Mouse (Mus musculus): ENCODE results near the gene Pald1. TPM values are rescaled to one million over a fixed set of nuclear protein-coding genes. Genes with fewer than 3 reads are reported as not detected.

Gene Pald1
- under 1 TPM in 1 of 2 experiments, not detected in 1; 0.23 TPM for polyA plus RNA-seq (2017; shearing (Covaris generic))

GRCm38 (mm10) chr10:61383021-61383714, at the start of gene Pald1:
Gene Pald1, minus strand, starts transcription at chr10:61383530.

GRCm38 (mm10) chr10:61417672-61418071, 34.3 kb upstream of the Pald1 start, which contains the start of gene Nodal:
Gene Nodal, plus strand, starts transcription at chr10:61417972.

GRCm38 (mm10) chr10:61297477-61297876, 85.9 kb downstream of the Pald1 start, which contains the start of gene Prf1:
Gene Prf1, plus strand, starts transcription at chr10:61297833.

GRCm38 (mm10) chr10:61273081-61273843, 110.1 kb downstream of the Pald1 start, which contains the start of gene Adamts14:
Gene Adamts14, minus strand, starts transcription at chr10:61273438.

Other genes with a start within 250 kb of the Pald1 start
- 10 to 100 TPM; 76.3 to 79.3 TPM for gene Sgpl1, start 235.8 kb downstream of the Pald1 start, polyA plus RNA-seq (2017; shearing (Covaris generic))
- under 1 TPM in 1 of 2 experiments, not detected in 1; 0.42 TPM for gene Tbata, start 211.6 kb downstream of the Pald1 start, polyA plus RNA-seq (2017; shearing (Covaris generic))
- gene Adamts14, start 110.1 kb downstream of the Pald1 start, polyA plus RNA-seq (2017; shearing (Covaris generic)) = 1 to 10 TPM in 1 of 2 experiments, under 1 TPM in 1; 0.07 to 1.5 TPM
- 10 to 100 TPM in 1 of 2 experiments, 1 to 10 TPM in 1; 7.6 to 17.1 TPM for gene Prf1, start 85.7 kb downstream of the Pald1 start, polyA plus RNA-seq (2017; shearing (Covaris generic))
- not detected for gene Nodal, start 34.4 kb upstream of the Pald1 start, polyA plus RNA-seq (2017; shearing (Covaris generic))
- 10 to 100 TPM; 20.5 to 21.0 TPM for gene Eif4ebp2, start 69.1 kb upstream of the Pald1 start, polyA plus RNA-seq (2017; shearing (Covaris generic))
- gene Lrrc20, start 92.3 kb upstream of the Pald1 start, polyA plus RNA-seq (2017; shearing (Covaris generic)) = 10 to 100 TPM; 10.1 to 16.5 TPM
- not detected for gene Npffr1, start 212.0 kb upstream of the Pald1 start, polyA plus RNA-seq (2017; shearing (Covaris generic))

All from inflammation-experienced regulatory T-cells (primary cell).